Mouse (Mus musculus): ENCODE data around the gene Cmbl. TPM values are rescaled to one million over a fixed set of nuclear protein-coding genes. Genes with fewer than 3 reads are reported as not detected.

The Cmbl gene
- total RNA-seq, 2 experiments from 2014 or later: 24.8 to 26.4 TPM

GRCm38 (mm10) chr15:31539643-31540512, 25.3 kb upstream of the Cmbl start:
- intact Hi-C loops (cut with DNase I): no loop called here
- DNase-seq: no peak

GRCm38 (mm10) chr15:31540513-31540802, 24.7 kb upstream of the Cmbl start:
- intact Hi-C loops (cut with DNase I): no loop called here
- no peak for DNase-seq

GRCm38 (mm10) chr15:31542013-31542958, 22.9 kb upstream of the Cmbl start:
- intact Hi-C loops (cut with DNase I): no loop called here
- peak in 1 of 2 experiments; percentile 31 for DNase-seq

- intact Hi-C loops (cut with DNase I): no loop called here
- peak; percentile 74 to 76 for DNase-seq
These were observed 21.9 kb upstream of the Cmbl start for GRCm38 (mm10) chr15:31543246-31543645.

GRCm38 (mm10) chr15:31545058-31545457, 20.1 kb upstream of the Cmbl start:
- DNase-seq: no peak
- intact Hi-C loops (cut with DNase I): no loop called here

GRCm38 (mm10) chr15:31546291-31546690, 18.9 kb upstream of the Cmbl start:
- intact Hi-C loops (cut with DNase I): no loop called here
- DNase-seq: no peak

- intact Hi-C loops (cut with DNase I): no loop called here
- no peak for DNase-seq
These were observed 17.8 kb upstream of the Cmbl start for GRCm38 (mm10) chr15:31547421-31547820.

GRCm38 (mm10) chr15:31550381-31550780, 14.8 kb upstream of the Cmbl start:
- no peak for DNase-seq
- intact Hi-C loops (cut with DNase I): no loop called here

- no peak for DNase-seq
- intact Hi-C loops (cut with DNase I): no loop called here
These were observed 10.3 kb upstream of the Cmbl start for GRCm38 (mm10) chr15:31554855-31555254.

GRCm38 (mm10) chr15:31561390-31561789, 3.8 kb upstream of the Cmbl start:
- intact Hi-C loops (cut with DNase I): no loop called here
- no peak for DNase-seq

- DNase-seq: no peak
These were observed 3.2 kb upstream of the Cmbl start for GRCm38 (mm10) chr15:31561976-31562375.

GRCm38 (mm10) chr15:31562847-31563246, 2.3 kb upstream of the Cmbl start:
- intact Hi-C loops (cut with DNase I): no loop called here
- DNase-seq: no peak

More at GRCm38 (mm10) chr15:31561976-31562375, 3.2 kb upstream of the Cmbl start:
- intact Hi-C loops (cut with DNase I): no loop called here

- intact Hi-C loops (cut with DNase I): no loop called here
- peak in 1 of 2 experiments; percentile 22 for DNase-seq
These were observed 1.3 kb upstream of the Cmbl start for GRCm38 (mm10) chr15:31563577-31564546.

- no peak for DNase-seq
- intact Hi-C loops (cut with DNase I): loop anchor here (5.0 kb wide), 1 partner anchor 33 kb away; the partner anchor contains the start of gene March6
These were observed 597 bp downstream of the Cmbl start for GRCm38 (mm10) chr15:31565786-31566185.

GRCm38 (mm10) chr15:31567431-31567830, 2.2 kb downstream of the Cmbl start:
- DNase-seq: no peak
- intact Hi-C loops (cut with DNase I): loop anchor here (5.0 kb wide), 1 partner anchor 35 kb away; the partner anchor contains the start of gene March6

- intact Hi-C loops (cut with DNase I): loop anchor here (5.0 kb wide), 1 partner anchor 36 kb away; the partner anchor contains the start of gene March6
- peak; percentile 70 to 82 for DNase-seq
These were observed 3.4 kb downstream of the Cmbl start for GRCm38 (mm10) chr15:31568581-31568996.

GRCm38 (mm10) chr15:31569325-31570022, 4.3 kb downstream of the Cmbl start:
- intact Hi-C loops (cut with DNase I): loop anchor here (5.0 kb wide), 1 partner anchor 37 kb away; the partner anchor contains the start of gene March6
- DNase-seq: peak in 1 of 2 experiments; percentile 55

GRCm38 (mm10) chr15:31570959-31571358, 5.8 kb downstream of the Cmbl start:
- DNase-seq: no peak
- intact Hi-C loops (cut with DNase I): no loop called here
